ENCODE assay signal across 10 mouse cellular contexts in genomic region chr19:32523769-32524515, GRCm38 (mm10). TPM values are rescaled to one million over a fixed set of nuclear protein-coding genes. Genes with fewer than 3 reads are reported as not detected.
DNase-seq lines count a peak whose midpoint lies in the region; ATAC-seq and TF ChIP-seq lines count a peak whose summit lies in the region.
"Had no signal": no experiment of that assay in that cellular context is flagged by ENCODE, and none has a peak within 500 bp of the region (broad histone marks: within the 10 kb centered on the region; RNA-seq: fewer than 3 reads in every experiment).

No protein-coding gene starts in this region.

- ATAC-seq in erythroblast, adult 5-6 weeks (replicated peaks; ENCODE audit: low FRiP score, poor library complexity, severe bottlenecking) = peak; percentile 82
- peak; percentile 92 for ATAC-seq in liver, embryonic 12.5 days
- peak; percentile 64 for ATAC-seq in stomach, embryonic 16.5 days (ENCODE audit: insufficient read depth, low FRiP score)
- no peak for ATAC-seq in forebrain, embryonic 11.5 days (replicated peaks; ENCODE audit: low FRiP score)

- TF ChIP-seq CTCF in ES-Bruce4 (IDR thresholded peaks at IDR 0.05; ENCODE audit: low read depth, low read length) = no peak

- H3K36me3 ChIP-seq in ES-Bruce4 (ENCODE audit: control insufficient read depth, insufficient read depth, low read length, poor library complexity, severe bottlenecking) = no peaks in the 10 kb centered on the region
- no peaks in the 10 kb centered on the region for H3K36me3 ChIP-seq in liver, embryonic 12.5 days
- no peaks in the 10 kb centered on the region for H3K36me3 ChIP-seq in stomach, embryonic 16.5 days (ENCODE audit: control insufficient read depth, insufficient read depth, low read length)
- H3K36me3 ChIP-seq in forebrain, embryonic 11.5 days (ENCODE audit: control insufficient read depth, insufficient read depth, low read length) = no peaks in the 10 kb centered on the region
- H3K36me3 ChIP-seq: embryonic facial prominence, embryonic 13.5 days; kidney, embryonic 15.5 days had no signal

- no peaks in the 10 kb centered on the region for H3K27me3 ChIP-seq in ES-Bruce4 (ENCODE audit: control insufficient read depth, insufficient read depth, low read length, poor library complexity, severe bottlenecking)
- no peaks in the 10 kb centered on the region for H3K27me3 ChIP-seq in liver, embryonic 12.5 days (replicated peaks)
- no peaks in the 10 kb centered on the region for H3K27me3 ChIP-seq in stomach, embryonic 16.5 days (ENCODE audit: control insufficient read depth, insufficient read depth, low read length)
- no peaks in the 10 kb centered on the region for H3K27me3 ChIP-seq in forebrain, embryonic 11.5 days (ENCODE audit: control insufficient read depth, insufficient read depth, low read length)
- H3K27me3 ChIP-seq: embryonic facial prominence, embryonic 13.5 days; kidney, embryonic 15.5 days had no signal

- no peak overlapping the region for H3K4me2 ChIP-seq in liver, embryonic 12.5 days
- no peak overlapping the region for H3K4me2 ChIP-seq in stomach, embryonic 16.5 days (ENCODE audit: low read depth, low read length)
- H3K4me2 ChIP-seq in forebrain, embryonic 11.5 days (ENCODE audit: low read depth, low read length, severe bottlenecking) = no peak overlapping the region
- H3K4me2 ChIP-seq: embryonic facial prominence, embryonic 13.5 days; heart, embryonic 11.5 days; kidney, embryonic 15.5 days had no signal

- no peaks in the 10 kb centered on the region for H3K9me3 ChIP-seq in ES-Bruce4 (replicated peaks; ENCODE audit: control insufficient read depth, insufficient read depth, low read length, poor library complexity, severe bottlenecking)
- H3K9me3 ChIP-seq in liver, embryonic 12.5 days (replicated peaks) = no peaks in the 10 kb centered on the region
- peaks cover 4% of the 10 kb centered on the region; the same call in 1 of the 2 replicates for H3K9me3 ChIP-seq in stomach, embryonic 16.5 days (replicated peaks; ENCODE audit: control insufficient read depth, low read length)
- no peaks in the 10 kb centered on the region for H3K9me3 ChIP-seq in forebrain, embryonic 11.5 days (ENCODE audit: control insufficient read depth, low read length)
- H3K9me3 ChIP-seq: embryonic facial prominence, embryonic 13.5 days; kidney, embryonic 15.5 days had no signal

- TF ChIP-seq POLR2A in ES-Bruce4 (IDR thresholded peaks at IDR 0.05; ENCODE audit: insufficient read depth, low read length) = no peak

- no peak overlapping the region for H3K9ac ChIP-seq in ES-Bruce4 (ENCODE audit: low read depth, poor library complexity, severe bottlenecking)
- H3K9ac ChIP-seq in liver, embryonic 12.5 days = no peak overlapping the region
- H3K9ac ChIP-seq in stomach, embryonic 16.5 days (ENCODE audit: low read length) = no peak overlapping the region
- no peak overlapping the region for H3K9ac ChIP-seq in forebrain, embryonic 11.5 days (ENCODE audit: low read length)
- H3K9ac ChIP-seq: embryonic facial prominence, embryonic 13.5 days; kidney, embryonic 15.5 days had no signal

- DNase-seq in left cerebral cortex, postnatal 36 days (ENCODE audit: low spot score in 2 of 2) = no peak
- DNase-seq in forebrain, embryonic 11.5 days (ENCODE audit: low spot score) = no peak
- no peak for DNase-seq in left cerebral cortex, adult 8-10 months (ENCODE audit: low spot score in 2 of 2)

- peaks cover 2% of the 10 kb centered on the region for H3K4me1 ChIP-seq in ES-Bruce4 (ENCODE audit: control insufficient read depth, insufficient read depth, low read length)
- H3K4me1 ChIP-seq in liver, embryonic 12.5 days = peaks cover 31% of the 10 kb centered on the region
- no peaks in the 10 kb centered on the region for H3K4me1 ChIP-seq in stomach, embryonic 16.5 days (ENCODE audit: control insufficient read depth, insufficient read depth, low read length)
- no peaks in the 10 kb centered on the region for H3K4me1 ChIP-seq in forebrain, embryonic 11.5 days (replicated peaks; ENCODE audit: control insufficient read depth, insufficient read depth, low read length)
- H3K4me1 ChIP-seq: kidney, embryonic 15.5 days had no signal

- H3K4me3 ChIP-seq in ES-Bruce4 (ENCODE audit: low read depth, low read length) = no peak overlapping the region
- no peak overlapping the region for H3K4me3 ChIP-seq in liver, embryonic 12.5 days
- H3K4me3 ChIP-seq in stomach, embryonic 16.5 days (replicated peaks; ENCODE audit: low read length) = no peak overlapping the region
- no peak overlapping the region for H3K4me3 ChIP-seq in forebrain, embryonic 11.5 days (ENCODE audit: low read depth, low read length)
- H3K4me3 ChIP-seq: embryonic facial prominence, embryonic 13.5 days; kidney, embryonic 15.5 days had no signal

- peak; percentile 86 for TF ChIP-seq EP300 in ES-Bruce4 (IDR thresholded peaks at IDR 0.05; ENCODE audit: insufficient read depth, low read depth, low read length)

- intact Hi-C loops in left cerebral cortex, postnatal 36 days (cut with DNase I) = no loop called here

- no peak overlapping the region for H3K27ac ChIP-seq in ES-Bruce4 (ENCODE audit: insufficient read depth, low read length)
- H3K27ac ChIP-seq in liver, embryonic 12.5 days = peak overlapping the region; percentile 61; the same call in 1 of the 2 replicates
- H3K27ac ChIP-seq in stomach, embryonic 16.5 days (ENCODE audit: low read length) = no peak overlapping the region
- H3K27ac ChIP-seq in forebrain, embryonic 11.5 days (ENCODE audit: low read depth, low read length) = no peak overlapping the region
- H3K27ac ChIP-seq: embryonic facial prominence, embryonic 13.5 days; kidney, embryonic 15.5 days had no signal

- 50% methylated on average over 14 of the region's 14 CpGs for WGBS in liver, embryonic 12.5 days (ENCODE audit: insufficient replicate concordance)
- WGBS in stomach, embryonic 16.5 days = 69% methylated on average over 14 of the region's 14 CpGs
- WGBS in forebrain, embryonic 11.5 days = 83% methylated on average over 14 of the region's 14 CpGs

RNA-seq across cellular contexts. Expression of gene Minpp1, which starts 38.4 kb away (rescaled TPM):
- 38.8 and 40.0 TPM in 2 replicates for polyA plus RNA-seq in ES-Bruce4 (2011; ENCODE audit: insufficient read depth, insufficient read length, low read depth, missing spikeins)
- 29.3 and 34.2 TPM in 2 replicates for total RNA-seq in erythroblast, adult 5-6 weeks (2015; ENCODE audit: low replicate concordance)
- total RNA-seq in erythroblast, adult 5-6 weeks (2017; ENCODE audit: low replicate concordance) = 26.8 and 35.7 TPM in 2 replicates
- polyA plus RNA-seq in liver, embryonic 12.5 days (2016; fragmentation: Nextera tagmentation; extraction: Ambion mirVana) = 118 and 120 TPM in 2 replicates
- 43.2 and 44.4 TPM in 2 replicates for polyA plus RNA-seq in stomach, embryonic 16.5 days (2015; fragmentation: Nextera tagmentation; extraction: Ambion mirVana)
- 10 to 100 TPM; 68.4 to 73.9 TPM for total RNA-seq in left cerebral cortex, postnatal 36 days (2021)
- 66.0 and 67.1 TPM in 2 replicates for polyA plus RNA-seq in forebrain, embryonic 11.5 days (2014; fragmentation: Nextera tagmentation; extraction: Ambion mirVana)
- total RNA-seq in left cerebral cortex, adult 8-10 months (2022) = 10 to 100 TPM; 57.1 to 67.5 (median 60.7) TPM

RNA-seq across cellular contexts. Expression of gene Rpl9-ps6, which starts 57.6 kb away (rescaled TPM):
- 1,753 and 1,831 TPM in 2 replicates for polyA plus RNA-seq in ES-Bruce4 (2011; ENCODE audit: insufficient read depth, insufficient read length, low read depth, missing spikeins)
- 50.4 and 59.9 TPM in 2 replicates for total RNA-seq in erythroblast, adult 5-6 weeks (2015; ENCODE audit: low replicate concordance)
- total RNA-seq in erythroblast, adult 5-6 weeks (2017; ENCODE audit: low replicate concordance) = 10.4 and 14.2 TPM in 2 replicates
- 72.7 and 75.0 TPM in 2 replicates for polyA plus RNA-seq in liver, embryonic 12.5 days (2016; fragmentation: Nextera tagmentation; extraction: Ambion mirVana)
- 106 and 175 TPM in 2 replicates for polyA plus RNA-seq in stomach, embryonic 16.5 days (2015; fragmentation: Nextera tagmentation; extraction: Ambion mirVana)
- total RNA-seq in left cerebral cortex, postnatal 36 days (2021) = 10 to 100 TPM; 23.2 to 46.0 TPM
- polyA plus RNA-seq in forebrain, embryonic 11.5 days (2014; fragmentation: Nextera tagmentation; extraction: Ambion mirVana) = 72.3 and 82.9 TPM in 2 replicates
- total RNA-seq in left cerebral cortex, adult 8-10 months (2022) = 10 to 100 TPM; 25.0 to 46.3 (median 32.1) TPM
